Mouse (Mus musculus): Measurements from ENCODE around the gene Mknk2. TPM values are rescaled to one million over a fixed set of nuclear protein-coding genes. Genes with fewer than 3 reads are reported as not detected.

The Mknk2 gene
- total RNA-seq (2022), result 100 to 1,000 TPM; 106 to 157 (median 123) TPM

GRCm38 (mm10) chr10:80677942-80678436, at the start of gene Mknk2:
Gene Mknk2, minus strand, starts transcription at chr10:80678112.
- peak; percentile 94 for DNase-seq

GRCm38 (mm10) chr10:80717281-80717680, 39.4 kb upstream of the Mknk2 start:
- DNase-seq, result no peak

- DNase-seq, result no peak
Observed at GRCm38 (mm10) chr10:80710834-80711233, 32.9 kb upstream of the Mknk2 start.

DNA sequence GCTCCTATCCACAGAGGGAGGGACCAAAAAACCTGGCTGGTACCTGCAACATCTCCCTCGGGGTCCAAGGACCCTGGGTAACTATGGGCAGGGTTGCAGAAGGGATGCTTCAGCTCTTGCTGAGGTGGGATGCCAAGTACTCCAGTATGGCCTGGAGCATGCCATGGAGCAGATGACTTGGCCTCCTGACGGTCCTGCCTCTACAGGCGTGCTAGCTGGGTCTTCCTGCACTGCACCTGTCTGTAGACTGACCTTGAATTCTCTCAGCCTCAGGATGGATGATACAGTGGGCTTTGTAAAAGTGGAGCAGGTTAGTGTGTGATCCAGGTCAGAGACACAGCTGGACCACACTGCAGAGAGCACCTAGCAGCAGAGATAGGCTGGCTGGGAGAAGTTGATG, 27.6 kb upstream of the Mknk2 start:
- no peak for DNase-seq

DNA sequence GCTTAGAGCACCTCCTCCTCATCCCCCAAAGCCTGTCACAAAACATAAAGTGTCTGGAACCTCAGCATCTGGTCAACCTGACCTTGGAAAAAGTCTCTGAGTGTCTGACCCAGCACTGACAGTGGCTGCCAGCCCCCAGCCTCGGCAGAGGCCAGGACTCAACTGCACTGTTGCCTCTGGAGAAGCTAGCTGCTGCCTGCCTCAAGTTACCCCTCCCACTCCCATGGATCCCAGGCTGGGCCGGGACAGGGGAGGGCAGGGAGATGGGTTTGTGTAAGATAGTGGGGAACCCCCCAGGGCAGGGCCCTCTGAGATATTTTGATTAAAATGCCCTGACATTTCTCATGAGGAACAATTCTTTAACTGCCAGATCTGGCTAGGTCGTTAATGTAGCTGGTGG, 27.1 kb upstream of the Mknk2 start:
- no peak for DNase-seq

GRCm38 (mm10) chr10:80704418-80704817, 26.5 kb upstream of the Mknk2 start:
- no peak for DNase-seq

DNA sequence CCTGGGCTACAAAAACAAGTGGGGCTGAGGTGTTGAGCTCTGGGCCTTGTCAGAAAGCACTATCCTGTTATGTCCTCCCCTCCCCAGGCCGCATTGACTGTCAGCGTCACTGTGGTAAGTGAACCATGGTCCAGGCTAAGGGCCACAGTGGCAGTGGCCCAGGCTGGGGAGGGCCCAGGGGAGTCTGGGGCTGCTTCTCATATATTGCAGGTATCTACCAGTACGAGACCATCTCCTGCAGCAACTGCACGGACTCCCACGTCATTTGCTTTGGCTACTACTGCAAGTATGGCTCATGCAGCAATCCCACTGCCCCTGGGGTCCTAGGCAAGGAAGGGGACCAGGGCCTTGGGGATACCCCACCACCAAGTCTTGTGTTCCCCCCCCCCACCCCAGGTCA, 25.7 kb upstream of the Mknk2 start:
- DNase-seq, result no peak

GRCm38 (mm10) chr10:80702536-80703390, 24.9 kb upstream of the Mknk2 start:
- DNase-seq, result peak; percentile 95

GRCm38 (mm10) chr10:80701721-80702535, 24.0 kb upstream of the Mknk2 start, which contains the start of the genes Mob3a and Izumo4:
Gene Mob3a, minus strand, starts transcription at chr10:80701977.
Gene Izumo4, plus strand, starts transcription at chr10:80702184.
- peak; percentile 99 for DNase-seq

DNA sequence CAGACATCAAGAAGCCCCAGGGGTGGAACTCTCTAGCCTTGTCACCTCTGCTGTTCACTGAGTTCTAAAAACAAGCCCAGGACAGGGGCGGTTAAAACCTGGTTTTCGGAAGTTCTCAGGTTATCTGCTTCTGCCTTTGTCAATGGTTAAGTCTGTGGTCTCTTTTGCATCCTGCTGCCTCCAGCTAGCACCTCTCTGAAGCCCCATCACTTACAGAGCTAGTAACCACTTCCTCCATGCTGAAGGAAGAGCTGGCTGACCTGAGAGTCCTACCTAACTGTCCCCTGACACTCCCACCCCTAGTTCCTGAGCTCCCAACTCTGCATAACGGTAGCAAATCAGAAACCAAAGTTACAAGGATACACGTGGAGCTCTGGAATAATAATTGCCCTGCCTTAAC, 22.8 kb upstream of the Mknk2 start:
- no peak for DNase-seq

GRCm38 (mm10) chr10:80700038-80700504, 22.2 kb upstream of the Mknk2 start:
- no peak for DNase-seq

DNA sequence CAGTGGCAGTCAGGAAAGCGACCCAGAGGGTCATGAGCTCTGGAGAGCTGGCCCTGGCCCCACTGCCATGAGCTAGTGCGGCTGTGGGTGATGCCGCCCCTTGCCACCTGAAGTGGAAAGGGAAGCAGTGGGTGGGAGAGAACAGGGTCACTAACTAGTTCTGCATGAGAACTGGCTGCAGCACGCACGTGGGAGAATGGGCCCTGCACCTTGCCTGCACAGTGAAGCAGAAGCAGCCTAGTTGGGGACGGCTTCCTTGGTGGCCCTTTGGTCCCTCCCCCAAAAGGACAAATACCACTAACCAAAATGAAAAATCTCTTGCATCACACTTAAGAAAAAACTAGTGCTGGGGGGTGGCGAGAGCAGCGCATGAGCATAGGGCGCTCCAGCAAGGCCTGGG, 20.7 kb upstream of the Mknk2 start:
- DNase-seq, result no peak

- DNase-seq, result no peak
Observed at GRCm38 (mm10) chr10:80697812-80698211, 19.9 kb upstream of the Mknk2 start.

DNA sequence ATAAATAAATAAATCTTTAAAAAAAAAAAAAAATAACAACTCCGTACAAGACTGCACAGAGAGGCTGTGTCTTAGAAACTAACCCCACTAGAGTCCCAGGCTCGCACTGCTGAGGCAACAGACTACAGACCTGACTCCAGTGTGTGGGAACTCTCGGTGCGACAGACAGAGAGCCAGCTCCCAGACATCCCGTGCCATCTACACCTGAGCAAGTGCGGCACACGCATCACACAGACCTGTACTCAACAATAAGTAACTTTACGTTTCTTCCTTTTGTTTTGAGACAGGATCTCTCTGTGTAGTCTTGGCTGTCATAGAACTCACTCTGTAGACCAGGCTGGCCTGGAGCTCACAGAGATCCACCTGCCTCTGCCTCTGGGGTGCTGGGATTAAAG, 19.5 kb upstream of the Mknk2 start:
- no peak for DNase-seq

- DNase-seq, result no peak
Observed at GRCm38 (mm10) chr10:80696502-80697392, 18.8 kb upstream of the Mknk2 start.

DNA sequence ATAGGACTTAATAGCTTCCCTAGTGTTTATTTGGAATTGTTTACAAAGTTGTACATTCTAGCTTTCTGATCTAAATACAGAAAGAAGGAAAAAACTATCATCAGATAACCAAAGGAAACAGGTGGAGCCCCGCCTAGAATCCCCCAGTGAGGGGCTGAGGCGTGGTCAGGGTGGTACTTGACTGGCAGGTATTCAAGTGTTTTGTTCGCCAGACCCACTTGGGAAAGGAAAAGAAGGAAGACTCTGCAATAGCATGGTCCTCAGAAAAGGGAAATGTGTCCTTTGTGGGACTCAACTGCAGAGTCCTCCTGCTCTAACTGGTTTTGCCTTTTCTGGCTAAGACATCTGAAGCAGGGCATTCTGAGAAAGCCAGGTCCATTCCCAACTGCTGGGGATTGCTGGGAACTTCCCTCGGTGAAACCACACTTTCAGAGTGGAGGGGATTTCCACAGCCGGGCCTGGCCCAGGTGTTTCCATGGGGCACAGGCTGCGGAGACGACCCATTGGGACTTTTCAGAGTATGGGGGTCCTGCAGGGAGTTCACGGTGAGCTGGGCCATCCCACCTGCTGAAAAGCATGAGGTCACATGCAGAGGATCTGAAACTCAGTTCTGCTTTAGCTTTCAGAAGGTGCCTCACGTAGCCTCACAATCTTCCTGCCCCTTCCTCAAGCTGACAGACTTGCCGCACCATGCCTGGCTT, 18.0 kb upstream of the Mknk2 start:
- no peak for DNase-seq

DNA sequence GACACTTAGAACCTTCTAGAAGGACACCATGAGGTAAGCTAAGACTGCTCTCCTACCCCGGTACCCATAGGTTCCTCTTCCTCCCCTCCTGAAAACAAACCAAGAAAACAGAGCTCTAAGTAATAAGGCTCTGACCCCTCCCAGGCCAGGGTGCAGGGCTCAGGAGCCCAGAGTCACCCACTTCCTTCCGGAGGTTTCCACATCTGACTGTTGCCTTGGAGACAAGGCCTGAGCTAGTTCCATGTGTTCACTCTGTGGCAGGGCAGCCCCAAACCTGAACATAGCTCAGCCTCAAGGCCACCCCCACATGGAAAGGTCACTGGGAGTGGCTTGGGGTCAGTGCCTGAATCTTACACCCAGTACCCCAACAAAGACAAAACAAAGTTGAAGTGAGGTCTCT, 17.3 kb upstream of the Mknk2 start:
- peak; percentile 68 for DNase-seq

GRCm38 (mm10) chr10:80694159-80694938, 16.4 kb upstream of the Mknk2 start:
- no peak for DNase-seq

DNA sequence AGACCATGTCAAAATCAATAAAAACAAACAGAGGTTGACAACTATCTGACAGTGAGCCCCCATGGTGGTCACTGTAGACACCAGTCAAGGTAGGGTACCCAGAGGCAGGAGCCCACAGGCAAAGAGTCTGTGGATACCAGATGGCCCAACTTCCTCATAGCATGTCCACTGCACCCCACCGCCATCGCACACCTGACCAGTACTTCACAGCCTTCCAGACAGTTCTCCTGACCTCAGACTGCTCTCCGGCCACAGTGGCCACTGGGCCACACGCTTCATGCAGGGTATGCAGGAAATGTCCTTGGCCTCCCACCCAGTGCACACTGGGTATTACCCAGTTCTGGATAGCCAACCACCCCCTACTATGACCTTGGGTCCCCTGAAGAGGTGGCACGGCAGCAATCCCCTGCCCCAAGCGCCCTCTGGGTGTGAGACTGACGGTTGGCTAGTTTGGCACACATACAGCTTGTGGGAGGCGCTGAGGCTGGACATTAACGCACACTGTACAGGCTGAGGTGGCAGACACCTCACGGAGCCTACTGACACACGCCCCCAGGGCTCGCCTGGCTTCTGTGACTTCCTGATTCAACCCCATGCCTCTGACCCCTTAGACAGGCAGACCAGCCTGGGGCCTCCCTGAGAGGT, 15.6 kb upstream of the Mknk2 start:
- no peak for DNase-seq
